Mouse (Mus musculus): Measurements from ENCODE around the gene Dhx30. TPM values are rescaled to one million over a fixed set of nuclear protein-coding genes. Genes with fewer than 3 reads are reported as not detected.
"Not testable (repeated sequence)": the region's sequence is repeated elsewhere in the genome, so short reads cannot be mapped to it uniquely, and the experiment has no call there.

The Dhx30 gene
- polyA plus RNA-seq, 1 experiment from 2014 or later = 117 TPM

DNA sequence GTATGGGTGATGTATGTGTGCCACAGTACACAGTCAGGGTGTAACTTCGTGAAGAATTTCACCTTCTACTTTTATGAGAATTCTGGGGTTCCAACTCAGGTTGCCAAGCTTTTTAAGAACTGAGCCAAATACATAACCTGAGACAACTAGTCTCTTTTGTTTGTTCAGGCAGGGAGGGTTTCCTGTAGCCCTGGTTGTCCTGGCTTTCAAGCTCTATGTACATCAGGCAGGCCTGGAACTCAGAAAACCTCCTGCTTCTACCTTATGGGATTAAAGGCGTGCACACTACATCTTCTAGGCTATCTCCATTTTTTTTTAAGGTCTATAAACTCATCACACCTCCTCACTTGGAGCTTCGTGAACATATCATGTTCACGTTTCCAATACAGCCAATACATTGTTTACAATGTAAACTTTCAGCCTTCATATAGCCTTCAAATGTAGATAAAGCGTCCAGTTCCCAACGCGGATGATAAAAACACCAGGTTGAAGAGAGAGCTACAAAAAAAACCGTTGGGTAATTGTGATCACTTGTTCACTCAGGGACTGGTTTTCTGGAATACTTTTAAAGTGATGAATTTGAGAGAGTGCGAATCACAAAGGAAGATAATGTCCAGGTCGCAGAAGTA lies 13.4 kb upstream of the Dhx30 start:
- Histone ChIP-seq H3K4me3 (peak overlapping the region; percentile 92), H3K27ac (peak overlapping the region; percentile 96), H3K9ac (peak overlapping the region; percentile 34; the same call in 1 of the 2 replicates), H3K4me1 (peaks cover 15% of the 10 kb centered on the region), H3K9me3 (no peaks in the 10 kb centered on the region), H3K36me3 (peaks cover 19% of the 10 kb centered on the region), H3K27me3 (no peaks in the 10 kb centered on the region), H3K4me2 (peak overlapping the region; percentile 42)
- 18% methylated on average over 10 of the region's 10 CpGs for WGBS
- no peak for ATAC-seq (ENCODE audit: insufficient number of reproducible peaks, low FRiP score, low TSS enrichment, low read depth)

DNA sequence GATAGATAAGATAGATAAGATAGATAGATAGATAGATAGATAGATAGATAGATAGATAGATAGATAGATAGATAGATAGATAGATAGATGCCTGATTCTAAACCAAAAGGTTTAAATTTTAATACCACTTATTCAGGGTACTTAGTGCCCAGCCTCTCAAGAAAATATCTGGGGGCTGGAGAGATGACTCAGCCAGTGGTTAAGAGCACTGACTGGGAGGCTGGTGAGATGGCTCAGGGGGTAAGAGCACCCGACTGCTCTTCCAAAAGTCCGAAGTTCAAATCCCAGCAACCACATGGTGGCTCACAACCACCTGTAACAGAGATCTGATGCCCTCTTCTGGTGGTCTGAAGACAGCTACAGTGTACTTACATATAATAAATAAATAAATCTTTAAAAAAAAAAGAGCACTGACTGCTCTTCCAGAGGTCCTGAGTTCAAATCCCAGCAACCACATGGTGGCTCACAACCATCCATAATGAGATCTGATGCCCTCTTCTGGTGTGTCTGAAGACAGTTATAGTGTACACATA lies 6.4 kb upstream of the Dhx30 start:
- not testable (repeated sequence) for H3K4me2 ChIP-seq; H3K4me3 ChIP-seq; H3K4me1 ChIP-seq; H3K27ac ChIP-seq; H3K9ac ChIP-seq; H3K36me3 ChIP-seq; ATAC-seq (ENCODE audit: insufficient number of reproducible peaks, low FRiP score, low TSS enrichment, low read depth); H3K9me3 ChIP-seq; H3K27me3 ChIP-seq
- 51% methylated on average over 2 of the region's 2 CpGs for WGBS

DNA sequence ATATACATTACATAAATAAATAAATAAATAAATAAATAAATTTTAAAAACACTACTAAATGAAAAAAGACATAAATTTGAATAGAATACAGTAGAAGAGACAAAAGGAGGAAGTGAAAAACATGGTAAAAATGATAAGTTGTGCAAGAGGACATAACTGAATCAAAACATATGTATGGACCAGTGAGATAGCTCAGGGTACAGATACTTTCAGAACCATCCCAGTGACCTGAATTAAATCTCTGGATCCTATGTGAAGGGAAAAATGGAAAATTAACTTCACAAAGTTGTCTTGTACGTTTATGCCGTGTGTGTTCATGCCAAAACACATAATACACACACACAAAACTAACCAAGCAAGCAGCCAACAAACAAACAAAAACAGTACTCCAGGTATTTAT lies 5.7 kb upstream of the Dhx30 start:
- Histone ChIP-seq H3K27ac (no peak overlapping the region), H3K9me3 (no peaks in the 10 kb centered on the region), H3K4me1 (peaks cover 7% of the 10 kb centered on the region), H3K27me3 (no peaks in the 10 kb centered on the region), H3K36me3 (no peaks in the 10 kb centered on the region), H3K9ac (no peak overlapping the region), H3K4me3 (no peak overlapping the region), H3K4me2 (no peak overlapping the region)
- 75% methylated on average over 2 of the region's 2 CpGs for WGBS
- no peak for ATAC-seq (ENCODE audit: insufficient number of reproducible peaks, low FRiP score, low TSS enrichment, low read depth)

DNA sequence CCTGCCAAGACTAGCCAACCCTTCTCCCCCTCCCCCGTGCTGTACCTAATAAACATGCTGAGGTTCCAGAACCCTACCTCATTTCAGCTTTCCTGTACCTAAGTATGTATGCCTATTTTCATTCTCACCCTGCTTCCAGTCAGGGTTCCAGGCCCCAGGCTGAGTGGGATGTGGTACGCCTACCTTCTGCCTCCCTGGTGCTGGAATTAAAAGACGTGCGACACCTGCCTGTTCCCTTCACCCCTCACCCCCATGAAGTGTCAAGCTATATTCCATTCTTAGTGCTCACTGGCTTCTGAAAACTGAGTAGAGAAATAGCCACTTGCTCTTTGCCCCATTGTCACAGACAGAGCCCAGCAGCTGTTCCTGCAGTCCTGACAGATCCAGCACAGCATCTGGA lies 3.8 kb upstream of the Dhx30 start:
- Histone ChIP-seq H3K4me2 (no peak overlapping the region), H3K36me3 (no peaks in the 10 kb centered on the region), H3K4me3 (no peak overlapping the region), H3K9me3 (no peaks in the 10 kb centered on the region), H3K27me3 (no peaks in the 10 kb centered on the region), H3K27ac (no peak overlapping the region), H3K9ac (no peak overlapping the region), H3K4me1 (peaks cover 11% of the 10 kb centered on the region)
- ATAC-seq (ENCODE audit: insufficient number of reproducible peaks, low FRiP score, low TSS enrichment, low read depth) = no peak
- WGBS = 64% methylated on average over 4 of the region's 4 CpGs

DNA sequence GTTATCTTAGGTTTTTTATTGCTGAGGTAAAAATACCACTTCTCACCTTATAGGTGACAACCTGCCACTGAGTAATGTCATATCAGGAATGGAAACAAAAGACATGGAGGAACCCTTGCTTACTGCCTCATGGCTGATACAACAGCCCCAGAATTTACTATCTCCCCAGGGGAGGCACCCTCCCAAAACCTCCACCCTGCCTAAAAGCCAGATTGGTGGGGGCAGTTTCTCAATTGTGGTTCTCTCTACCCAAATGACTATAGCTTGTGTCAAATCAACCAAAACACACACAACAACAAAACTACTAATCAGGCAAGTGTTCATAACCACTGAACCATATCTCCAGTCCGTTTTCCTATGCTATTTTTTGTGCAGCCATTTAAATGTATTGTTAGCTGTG lies 619 bp upstream of the Dhx30 start:
- 67% methylated on average over 1 of the region's 1 CpGs for WGBS
- H3K4me3 ChIP-seq = peak overlapping the region; percentile 90
- H3K4me1 ChIP-seq = peaks cover 17% of the 10 kb centered on the region
- no peak for ATAC-seq (ENCODE audit: insufficient number of reproducible peaks, low FRiP score, low TSS enrichment, low read depth)
- no peaks in the 10 kb centered on the region for H3K9me3 ChIP-seq
- peaks cover 10% of the 10 kb centered on the region for H3K36me3 ChIP-seq
- peak overlapping the region; percentile 87 for H3K9ac ChIP-seq
- H3K4me2 ChIP-seq = peak overlapping the region; percentile 63
- H3K27ac ChIP-seq = peak overlapping the region; percentile 98
- H3K27me3 ChIP-seq = no peaks in the 10 kb centered on the region

DNA sequence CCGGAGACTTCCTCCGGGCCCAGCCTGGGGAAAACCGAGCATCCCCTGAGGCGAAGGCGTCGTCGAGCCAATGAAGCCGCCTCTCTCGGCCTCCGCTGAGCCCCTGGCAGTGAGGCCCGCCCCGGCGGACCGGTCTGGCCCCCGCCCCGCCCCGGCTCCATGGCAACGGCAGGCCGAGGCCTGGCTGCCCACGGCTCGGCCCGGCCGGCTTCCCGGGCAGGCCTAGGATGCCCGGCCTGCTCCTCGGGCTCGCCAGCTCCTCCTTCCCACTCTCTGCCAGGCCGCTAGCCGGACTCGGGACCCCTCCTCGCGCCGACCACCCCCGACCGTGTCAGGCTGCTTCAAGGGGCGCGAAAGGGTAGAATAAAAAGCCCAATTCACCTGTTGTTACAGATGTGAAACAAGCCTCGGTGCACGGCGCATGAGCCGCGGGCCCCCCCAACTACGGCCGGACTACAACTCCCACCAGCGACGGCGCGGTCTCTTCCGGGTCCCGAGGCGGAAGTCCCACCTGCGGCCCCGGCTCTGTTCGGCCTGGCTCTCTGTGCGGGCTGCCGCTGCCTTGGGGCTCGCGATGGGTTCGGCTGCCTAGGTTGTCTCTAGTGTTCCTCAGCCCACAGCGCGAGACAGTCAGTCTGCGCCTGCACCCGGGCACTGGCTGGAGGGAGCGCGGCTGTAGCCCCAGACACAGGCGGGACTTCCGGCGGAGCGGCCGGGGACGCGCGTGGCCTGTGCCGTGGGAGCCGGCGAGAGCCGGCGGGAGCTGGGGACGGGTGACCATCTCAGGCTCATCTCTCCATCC lies 452 bp downstream of the Dhx30 start, which contains the start of gene Smarcc1:
Gene Smarcc1, plus strand, starts transcription at position 732 of the 802 bp plus-strand sequence.
- Histone ChIP-seq H3K9ac (peak within 1 kb of the TSS; percentile 87), H3K9me3 (no peaks in the 10 kb centered on the region), H3K27ac (peak within 1 kb of the TSS; percentile 98), H3K36me3 (peaks cover 21% of the 10 kb centered on the region), H3K27me3 (no peaks in the 10 kb centered on the region), H3K4me2 (peak within 1 kb of the TSS; percentile 63), H3K4me1 (peaks cover 17% of the 10 kb centered on the region), H3K4me3 (peak within 1 kb of the TSS; percentile 90)
- WGBS = under 1% methylated on average over 77 of the region's 79 CpGs
- ATAC-seq (ENCODE audit: insufficient number of reproducible peaks, low FRiP score, low TSS enrichment, low read depth) = peak; percentile 94

DNA sequence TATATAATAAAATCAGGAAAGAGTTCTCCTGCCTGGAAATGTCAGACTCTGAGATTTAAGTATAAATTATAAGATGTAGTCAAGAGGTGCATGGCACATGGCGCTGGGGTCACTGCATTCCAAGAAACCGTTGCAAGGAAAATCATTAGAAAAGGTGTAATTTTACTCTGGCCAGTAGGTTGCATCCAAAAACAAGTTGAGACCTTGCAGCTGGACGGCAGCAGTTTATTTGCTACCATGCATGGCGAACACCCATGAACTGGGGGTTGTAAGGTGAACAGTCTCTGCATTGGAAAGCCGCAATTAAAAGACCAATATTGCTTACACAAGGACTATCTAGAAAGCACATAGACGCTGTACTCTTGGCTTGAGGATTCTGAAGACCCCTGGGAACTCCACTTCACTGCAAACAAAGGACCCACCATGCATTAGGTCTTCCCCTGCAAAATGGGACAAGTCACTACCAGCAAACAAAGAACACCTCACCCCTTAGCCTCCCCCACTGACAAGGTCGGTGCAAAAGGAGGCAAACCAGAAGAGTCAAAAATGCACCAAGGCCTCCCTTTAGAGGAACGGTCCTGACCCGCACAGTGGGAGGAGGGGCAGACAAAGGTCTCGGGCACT lies 1.2 kb downstream of the Dhx30 start:
- Histone ChIP-seq H3K4me1 (peaks cover 17% of the 10 kb centered on the region), H3K9me3 (no peaks in the 10 kb centered on the region), H3K9ac (peak overlapping the region; percentile 87), H3K27me3 (no peaks in the 10 kb centered on the region), H3K4me3 (peak overlapping the region; percentile 90), H3K27ac (peak overlapping the region; percentile 98), H3K4me2 (peak overlapping the region; percentile 63), H3K36me3 (peaks cover 28% of the 10 kb centered on the region)
- 4% methylated on average over 10 of the region's 10 CpGs for WGBS
- no peak for ATAC-seq (ENCODE audit: insufficient number of reproducible peaks, low FRiP score, low TSS enrichment, low read depth)

DNA sequence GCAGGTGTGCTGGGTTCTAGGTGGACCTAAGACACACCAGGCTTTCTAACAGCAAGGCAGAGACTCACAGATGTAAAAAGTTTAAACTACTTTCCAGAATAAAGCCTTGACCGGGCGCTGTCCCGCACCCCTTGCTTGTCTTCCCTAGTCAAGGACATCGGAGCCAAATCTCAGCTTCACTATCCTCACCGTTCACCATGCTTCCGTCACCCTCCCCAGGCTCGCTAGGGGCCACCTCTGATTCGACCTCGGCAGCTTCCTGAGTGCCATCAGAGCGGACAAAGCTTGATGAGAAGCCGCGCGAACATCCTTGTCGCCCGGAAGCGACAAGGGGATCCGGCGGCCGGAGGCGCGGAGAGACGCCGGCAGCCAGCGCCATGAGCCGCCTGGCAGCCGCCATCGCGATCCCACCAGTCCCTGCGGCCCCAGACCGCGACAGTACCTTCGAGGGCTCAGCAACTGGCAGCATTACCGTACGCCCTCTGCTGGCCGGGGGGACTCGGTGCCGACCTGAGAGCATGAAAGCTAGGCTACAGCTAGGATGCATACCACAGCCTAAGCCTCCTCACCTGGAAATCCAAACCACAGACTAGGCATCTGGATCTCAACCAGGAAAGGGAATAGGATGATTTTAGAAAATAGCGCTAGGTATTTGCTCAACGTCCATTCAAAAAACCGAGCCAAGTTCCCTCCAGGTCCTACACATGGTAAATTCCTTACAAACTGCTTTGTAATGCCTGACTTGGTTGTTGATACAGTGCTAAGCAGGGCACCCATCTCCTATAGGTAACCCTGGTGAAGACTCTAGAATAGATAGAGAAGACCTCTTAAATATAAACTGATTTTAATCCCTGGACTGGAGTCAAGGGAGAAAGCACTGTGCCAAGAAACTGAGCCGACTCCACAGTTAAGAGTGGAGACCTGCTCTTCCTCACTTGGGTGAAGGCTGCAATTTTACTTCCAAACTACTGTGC lies 16.7 kb downstream of the Dhx30 start:
- ATAC-seq (ENCODE audit: insufficient number of reproducible peaks, low FRiP score, low TSS enrichment, low read depth) = peak; percentile 81
- H3K4me1 ChIP-seq = peaks cover 7% of the 10 kb centered on the region
- no peaks in the 10 kb centered on the region for H3K9me3 ChIP-seq
- peak overlapping the region; percentile 71 for H3K9ac ChIP-seq
- peak overlapping the region; percentile 96 for H3K4me3 ChIP-seq
- H3K27ac ChIP-seq = 0 out of 2 replicates have a peak overlapping the region, but pooled peaks have one; percentile 27
- WGBS = 3% methylated on average over 41 of the region's 41 CpGs
- H3K4me2 ChIP-seq = peak overlapping the region; percentile 65
- H3K36me3 ChIP-seq = peaks cover 61% of the 10 kb centered on the region
- no peaks in the 10 kb centered on the region for H3K27me3 ChIP-seq

DNA sequence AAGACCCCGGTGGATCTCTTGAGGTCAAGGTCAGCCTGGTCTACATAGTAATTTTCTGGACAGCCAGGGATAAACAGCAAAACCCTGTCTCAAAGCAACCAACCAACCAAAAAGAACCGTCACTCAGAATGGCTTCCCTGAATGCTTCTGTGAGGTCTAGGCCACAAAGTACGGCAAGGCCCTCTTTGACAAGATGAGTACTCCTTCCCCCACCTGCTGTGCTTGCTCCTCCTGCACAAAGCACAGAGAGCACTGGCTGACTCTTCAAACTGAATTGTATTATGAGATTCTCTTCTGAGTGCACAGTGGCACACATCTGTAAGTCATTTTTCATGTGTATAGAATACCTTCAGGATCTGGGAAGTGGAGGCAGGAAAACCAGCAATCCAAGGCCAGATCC lies 19.8 kb downstream of the Dhx30 start:
- Histone ChIP-seq H3K36me3 (peaks cover 57% of the 10 kb centered on the region), H3K4me1 (peaks cover 7% of the 10 kb centered on the region), H3K27me3 (no peaks in the 10 kb centered on the region), H3K4me3 (no peak overlapping the region), H3K27ac (no peak overlapping the region), H3K9ac (no peak overlapping the region), H3K4me2 (no peak overlapping the region), H3K9me3 (no peaks in the 10 kb centered on the region)
- 93% methylated on average over 3 of the region's 3 CpGs for WGBS
- ATAC-seq (ENCODE audit: insufficient number of reproducible peaks, low FRiP score, low TSS enrichment, low read depth) = no peak

DNA sequence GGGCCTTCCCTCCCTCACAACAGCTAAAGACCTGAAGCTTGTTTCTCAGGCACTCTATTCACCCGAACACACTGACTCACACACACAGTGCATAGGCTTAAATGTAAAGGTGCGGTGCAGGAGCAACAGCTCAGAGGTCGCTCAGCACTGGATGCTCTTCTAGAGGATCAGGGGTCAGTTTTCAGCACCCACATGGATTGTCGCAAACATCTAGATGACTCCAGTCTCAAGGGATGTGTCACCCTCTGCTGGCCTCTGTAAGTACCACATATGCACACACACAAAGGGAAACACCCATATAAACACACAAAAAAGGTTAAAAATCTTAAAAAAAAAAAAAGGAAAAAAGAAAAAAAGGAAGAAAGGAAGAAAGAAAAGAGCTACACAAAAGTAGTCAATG lies 22.9 kb downstream of the Dhx30 start:
- no peaks in the 10 kb centered on the region for H3K27me3 ChIP-seq
- H3K4me1 ChIP-seq = no peaks in the 10 kb centered on the region
- peaks cover 84% of the 10 kb centered on the region for H3K36me3 ChIP-seq
- no peak for ATAC-seq (ENCODE audit: insufficient number of reproducible peaks, low FRiP score, low TSS enrichment, low read depth)
- H3K9ac ChIP-seq = no peak overlapping the region
- H3K4me3 ChIP-seq = no peak overlapping the region
- H3K9me3 ChIP-seq = no peaks in the 10 kb centered on the region
- no peak overlapping the region for H3K4me2 ChIP-seq
- no peak overlapping the region for H3K27ac ChIP-seq
- 96% methylated on average over 4 of the region's 4 CpGs for WGBS

DNA sequence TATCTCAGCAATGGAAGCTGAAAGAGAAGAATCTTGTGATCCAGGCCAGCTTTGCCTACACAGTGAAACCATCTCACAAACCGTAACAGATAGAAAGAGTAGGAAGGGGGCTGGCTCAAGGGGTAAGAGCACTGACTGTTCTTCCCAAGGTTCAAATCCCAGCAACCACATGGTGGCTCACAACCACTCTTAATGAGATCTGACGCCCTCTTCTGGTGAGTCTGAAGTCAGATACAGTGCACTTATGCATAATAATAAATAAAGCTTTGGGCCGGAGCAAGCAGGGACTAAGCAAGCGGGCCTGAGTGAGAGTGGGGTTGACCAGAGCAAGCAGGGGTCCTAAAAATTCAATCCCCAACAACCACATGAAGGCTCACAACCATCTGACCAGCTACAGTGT lies 24.3 kb downstream of the Dhx30 start:
- no peak overlapping the region for H3K4me2 ChIP-seq
- no peaks in the 10 kb centered on the region for H3K9me3 ChIP-seq
- WGBS = 86% methylated on average over 4 of the region's 4 CpGs
- no peak overlapping the region for H3K9ac ChIP-seq
- peaks cover 89% of the 10 kb centered on the region for H3K36me3 ChIP-seq
- H3K4me1 ChIP-seq = no peaks in the 10 kb centered on the region
- ATAC-seq (ENCODE audit: insufficient number of reproducible peaks, low FRiP score, low TSS enrichment, low read depth) = no peak
- no peaks in the 10 kb centered on the region for H3K27me3 ChIP-seq
- H3K27ac ChIP-seq = no peak overlapping the region
- H3K4me3 ChIP-seq = no peak overlapping the region
